Mouse (Mus musculus): Measurements from ENCODE around the gene Mrpl11.

Mrpl11 gene

DNA sequence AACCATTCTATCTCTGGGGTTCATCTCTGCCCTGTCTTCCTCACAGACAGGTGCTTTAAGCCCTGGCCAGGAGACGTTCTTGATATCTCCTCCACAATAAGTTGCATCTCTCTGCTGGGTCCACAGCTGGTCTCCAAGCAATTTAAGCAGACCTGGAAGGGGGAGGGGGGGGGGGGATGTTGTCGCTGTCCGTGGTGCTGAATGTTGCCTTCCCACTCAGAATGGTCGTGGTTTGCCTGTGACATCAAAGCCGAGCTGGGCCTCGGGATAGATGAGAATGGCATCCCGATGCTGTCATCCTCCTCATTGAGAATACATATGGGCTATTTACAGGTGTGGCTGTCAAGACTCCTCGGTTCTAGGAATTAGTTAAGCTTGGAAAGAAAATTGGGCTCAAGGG, 30.4 kb downstream of the Mrpl11 start:
- peak; percentile 39 for DNase-seq (ENCODE audit: low read depth, low spot score)

GRCm38 (mm10) chr19:4992904-4993303, 31.0 kb downstream of the Mrpl11 start:
- peak; percentile 97 for DNase-seq (ENCODE audit: low read depth, low spot score)

- DNase-seq (ENCODE audit: low read depth, low spot score) = no peak
These were observed 32.1 kb downstream of the Mrpl11 start for GRCm38 (mm10) chr19:4994043-4994442.

DNA sequence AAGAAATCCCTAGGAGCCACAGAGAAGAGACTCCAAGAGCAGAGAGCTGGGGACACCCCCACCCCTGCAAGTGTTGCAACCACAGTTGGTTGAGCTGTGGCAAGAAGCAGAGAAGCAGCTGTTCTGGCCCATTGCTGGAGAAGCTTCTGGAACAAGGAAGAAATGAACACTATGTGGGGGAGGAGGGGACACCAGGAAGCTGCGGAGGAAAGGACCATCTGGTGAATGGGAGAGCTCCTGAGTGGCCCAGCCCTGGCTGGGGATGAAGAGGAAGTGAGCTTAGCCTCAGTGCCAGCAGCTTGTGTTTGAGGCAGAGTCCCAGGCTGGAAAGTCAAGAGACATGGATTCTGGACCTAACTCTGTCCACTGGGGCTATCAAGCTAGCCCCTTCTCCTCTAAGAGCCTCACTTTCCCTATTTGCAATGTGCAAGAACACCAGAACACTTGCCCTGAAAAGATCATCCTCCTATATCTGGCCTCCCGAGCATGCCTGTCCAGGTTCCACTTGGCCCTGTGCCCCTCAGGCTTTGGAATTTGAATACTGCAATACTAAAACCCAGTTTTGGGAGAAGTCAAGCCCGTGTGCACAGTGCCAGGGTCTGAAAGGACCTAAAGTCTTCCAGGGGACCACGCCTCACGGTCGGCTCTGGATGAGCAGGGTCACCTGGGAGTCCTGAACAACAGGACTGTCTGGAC, 37.6 kb downstream of the Mrpl11 start:
- no peak for DNase-seq (ENCODE audit: low read depth, low spot score)

- peak; percentile 90 for DNase-seq (ENCODE audit: low read depth, low spot score)
These were observed 39.9 kb downstream of the Mrpl11 start for GRCm38 (mm10) chr19:5001666-5002406.

- DNase-seq (ENCODE audit: low read depth, low spot score) = peak; percentile 53
These were observed 41.7 kb downstream of the Mrpl11 start for GRCm38 (mm10) chr19:5003644-5004043.

DNA sequence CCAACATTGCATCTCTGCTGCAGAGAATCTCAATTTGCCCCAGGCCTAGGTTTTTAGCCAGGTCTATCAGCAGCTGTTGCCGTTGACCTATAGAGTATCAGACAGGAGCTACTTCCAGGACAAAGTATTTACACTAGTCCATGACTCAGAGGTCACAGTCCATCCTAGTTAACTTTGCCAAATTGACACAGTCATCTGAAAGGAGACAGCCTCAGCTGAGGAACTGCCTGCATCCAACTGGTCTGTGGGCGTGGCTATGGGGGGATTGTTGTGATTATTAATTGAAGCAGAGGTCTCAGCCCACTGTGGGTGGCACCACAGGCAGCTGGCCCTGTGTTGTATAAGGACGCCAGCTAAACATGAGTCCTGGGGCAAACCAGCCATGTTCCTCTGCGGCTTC, 43.0 kb downstream of the Mrpl11 start:
- DNase-seq (ENCODE audit: low read depth, low spot score) = peak; percentile 88

DNA sequence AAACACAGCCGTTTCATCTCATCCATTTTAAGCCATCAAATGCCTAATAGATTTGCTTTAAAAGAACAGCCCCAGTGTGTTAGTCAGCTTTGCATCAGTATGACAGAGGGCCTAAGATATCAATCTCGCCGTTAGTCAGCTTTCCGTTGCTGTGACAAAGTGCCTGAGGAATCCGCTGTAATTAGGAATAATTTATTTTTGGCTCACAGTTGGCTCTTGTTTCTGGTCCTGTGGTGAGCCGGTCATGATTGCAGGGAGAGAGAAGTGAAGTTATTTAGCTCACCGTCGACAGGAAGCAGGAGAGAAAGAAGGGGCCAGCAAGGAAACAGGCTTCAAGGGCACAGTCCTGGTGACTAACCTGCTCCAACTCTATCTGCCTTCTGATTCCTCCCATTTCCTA, 51.2 kb downstream of the Mrpl11 start:
- DNase-seq (ENCODE audit: low read depth, low spot score) = peak; percentile 76

DNA sequence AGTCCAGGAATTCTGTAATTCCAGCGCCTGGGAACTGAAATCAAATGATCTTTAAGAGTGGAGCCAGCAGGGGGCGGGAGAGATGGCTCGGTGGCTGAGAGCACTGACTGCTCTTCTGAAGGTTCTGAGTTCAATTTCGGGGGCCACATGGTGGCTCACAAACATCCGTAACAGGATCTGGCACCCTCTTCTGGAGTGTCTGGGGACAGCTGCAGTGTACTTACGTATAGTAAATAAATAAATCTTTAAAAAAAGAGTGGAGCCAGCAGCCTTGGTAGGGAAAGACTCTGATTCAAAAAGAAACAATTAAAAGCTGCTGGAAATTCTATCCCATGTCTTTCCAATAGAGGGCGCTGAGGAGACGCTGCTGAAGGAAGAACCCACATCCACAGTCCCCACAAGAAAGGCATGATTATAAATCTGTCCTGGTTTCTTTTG, 53.0 kb downstream of the Mrpl11 start:
- peak; percentile 90 for DNase-seq (ENCODE audit: low read depth, low spot score)

GRCm38 (mm10) chr19:5016221-5016742, 54.3 kb downstream of the Mrpl11 start:
- DNase-seq (ENCODE audit: low read depth, low spot score) = peak; percentile 89

Measured in 3T3-L1 (cell line).